Mouse (Mus musculus) MEL (cell line): ENCODE measurements around the gene St7. TPM values are rescaled to one million over a fixed set of nuclear protein-coding genes. Genes with fewer than 3 reads are reported as not detected.

Experiments used
- DNase-seq: peaks from one replicate; pipeline ENCODE4 v3.0.0; 2011; ENCODE audit warnings: low read depth, low spot score
- H3K27ac ChIP-seq: 2 replicates; pipeline ENCODE4 v1.5.1; 2012; ENCODE audit warnings: low read depth, mild to moderate bottlenecking, control low read depth, low read length, moderate library complexity; ENCODE audit not compliant: control insufficient read depth
- H3K27me3 ChIP-seq, 2 experiments: fragments of 150-350 bp in 1 of 2; sonication (generic) in 1 of 2; 2 replicates each; pipeline ENCODE4 v1.6.1; 2012; ENCODE audit warnings: low read length in 2 of 2, mild to moderate bottlenecking in 2 of 2, improper control_type of control experiment in 1 of 2, moderate library complexity in 1 of 2; ENCODE audit not compliant: insufficient read depth in 2 of 2, control insufficient read depth in 1 of 2
- H3K36me3 ChIP-seq, 2 experiments: 2 replicates each; pipeline ENCODE4 v1.6.1; 2012 to 2014; ENCODE audit warnings: low read length in 2 of 2, improper control_type of control experiment in 1 of 2, inconsistent platforms in 1 of 2, mild to moderate bottlenecking in 1 of 2; ENCODE audit not compliant: insufficient read depth in 2 of 2, control insufficient read depth in 1 of 2
- H3K4me1 ChIP-seq, 2 experiments: fragments of 150-350 bp in 1 of 2; sonication (generic) in 1 of 2; 2 replicates each; pipeline ENCODE4 v1.6.1; 2012; ENCODE audit warnings: low read length in 2 of 2, improper control_type of control experiment in 1 of 2, mild to moderate bottlenecking in 1 of 2; ENCODE audit not compliant: insufficient read depth in 2 of 2, control insufficient read depth in 1 of 2
- H3K4me3 ChIP-seq, 2 experiments: fragments of 150-350 bp in 1 of 2; sonication (generic) in 1 of 2; 2 replicates each; pipeline ENCODE4 v1.5.1; 2012; ENCODE audit warnings: low read depth in 2 of 2, low read length in 2 of 2, mild to moderate bottlenecking in 2 of 2, moderate library complexity in 2 of 2, control low read depth in 1 of 2, improper control_type of control experiment in 1 of 2; ENCODE audit not compliant: control insufficient read depth in 1 of 2, insufficient read depth in 1 of 2
- H3K79me2 ChIP-seq: 2 replicates; pipeline ENCODE4 v1.6.1; 2012; ENCODE audit warnings: mild to moderate bottlenecking, low read length, moderate library complexity; ENCODE audit not compliant: control insufficient read depth, poor library complexity, insufficient read depth
- H3K9ac ChIP-seq: 2 replicates; pipeline ENCODE4 v1.6.1; 2012; ENCODE audit warnings: low read depth, mild to moderate bottlenecking, control low read depth, low read length, moderate library complexity; ENCODE audit not compliant: control insufficient read depth, poor library complexity, severe bottlenecking
- H3K9me3 ChIP-seq: fragments of 150-350 bp; sonication (generic); replicated peaks from 2 replicates; pipeline ENCODE4 v1.6.1; 2012; ENCODE audit warnings: mild to moderate bottlenecking, low read length, improper control_type of control experiment, moderate library complexity; ENCODE audit not compliant: insufficient read depth
- E2F4 ChIP-seq: IDR thresholded peaks from 2 replicates; pipeline ENCODE4 v1.6.1; 2011; ENCODE audit warnings: low read depth, low read length, improper control_type of control experiment, borderline replicate concordance
- ELF1 ChIP-seq: IDR thresholded peaks from 2 replicates; pipeline ENCODE4 v1.6.1; 2014; ENCODE audit warnings: low read depth, mild to moderate bottlenecking, inconsistent platforms, low read length, improper control_type of control experiment, moderate library complexity
- EP300 ChIP-seq, 2 experiments: IDR thresholded peaks; 2 replicates each; pipeline ENCODE4 v1.6.1; 2011; ENCODE audit warnings: improper control_type of control experiment in 2 of 2, low read length in 2 of 2, low read depth in 1 of 2, mild to moderate bottlenecking in 1 of 2
- GATA1 ChIP-seq: IDR thresholded peaks from 2 replicates; pipeline ENCODE4 v1.6.1; 2011; ENCODE audit warnings: low read depth, low read length, improper control_type of control experiment
- HCFC1 ChIP-seq: IDR thresholded peaks from 2 replicates; pipeline ENCODE4 v1.6.1; 2012; ENCODE audit warnings: low read depth, mild to moderate bottlenecking, inconsistent platforms, low read length, improper control_type of control experiment, moderate library complexity
- MYB ChIP-seq: IDR thresholded peaks from 2 replicates; pipeline ENCODE4 v1.6.1; 2011; ENCODE audit warnings: mild to moderate bottlenecking, low read depth, low read length, improper control_type of control experiment
- MYC ChIP-seq: IDR thresholded peaks from 2 replicates; pipeline ENCODE4 v1.6.1; 2011; ENCODE audit warnings: low read depth, mild to moderate bottlenecking, low read length, improper control_type of control experiment, moderate library complexity
- NRF1 ChIP-seq: IDR thresholded peaks from 2 replicates; pipeline ENCODE4 v1.6.1; 2014; ENCODE audit warnings: low read depth, mild to moderate bottlenecking, inconsistent platforms, low read length, improper control_type of control experiment, moderate library complexity; ENCODE audit not compliant: poor library complexity, insufficient read depth, severe bottlenecking
- POLR2A ChIP-seq, 2 experiments: IDR thresholded peaks; 2 replicates each; pipeline ENCODE4 v1.6.1; 2011 to 2012; ENCODE audit warnings: low read length in 2 of 2, mild to moderate bottlenecking in 2 of 2, control low read depth in 1 of 2, improper control_type of control experiment in 1 of 2, low read depth in 1 of 2, moderate library complexity in 1 of 2; ENCODE audit not compliant: control insufficient read depth in 1 of 2, insufficient read depth in 1 of 2, poor library complexity in 1 of 2
- POLR2AphosphoS2 ChIP-seq: IDR thresholded peaks from 2 replicates; pipeline ENCODE4 v1.6.1; 2011; ENCODE audit warnings: low read length, improper control_type of control experiment
- POLR2AphosphoS5 ChIP-seq: IDR thresholded peaks from 2 replicates; pipeline ENCODE4 v1.6.1; 2012; ENCODE audit warnings: low read depth, borderline replicate concordance, mild to moderate bottlenecking, inconsistent platforms, low read length, moderate library complexity, mixed read lengths
- RAD21 ChIP-seq: IDR thresholded peaks from 2 replicates; pipeline ENCODE4 v1.6.1; 2011; ENCODE audit warnings: mild to moderate bottlenecking, low read depth, low read length, improper control_type of control experiment
- RCOR1 ChIP-seq: IDR thresholded peaks from 2 replicates; pipeline ENCODE4 v1.6.1; 2012; ENCODE audit warnings: low read depth, mild to moderate bottlenecking, inconsistent platforms, low read length, improper control_type of control experiment
- TAL1 ChIP-seq: IDR thresholded peaks from 2 replicates; pipeline ENCODE4 v1.6.1; 2012; ENCODE audit warnings: mild to moderate bottlenecking, inconsistent platforms, low read length, moderate library complexity, mixed read lengths
- TBP ChIP-seq: IDR thresholded peaks from 2 replicates; pipeline ENCODE4 v1.8.0; 2011; ENCODE audit warnings: low read depth, low read length, improper control_type of control experiment
- TCF12 ChIP-seq: IDR thresholded peaks from 2 replicates; pipeline ENCODE4 v1.6.1; 2014; ENCODE audit warnings: low read depth, mild to moderate bottlenecking, inconsistent platforms, low read length, improper control_type of control experiment, moderate library complexity
- ZKSCAN1 ChIP-seq: IDR thresholded peaks from 2 replicates; pipeline ENCODE4 v1.6.1; 2012; ENCODE audit warnings: low read depth, mild to moderate bottlenecking, inconsistent platforms, low read length, improper control_type of control experiment, moderate library complexity
- polyA plus RNA-seq, 2 experiments: library from polyadenylated mRNA; stranded (reverse) in 1 of 2; unstranded in 1 of 2; fragments of >175 nt in 1 of 2; fragments of >200 nt in 1 of 2; gene quantifications; 2 replicates each; pipeline versions ENCODE4 v1.2.1 to v1.2.4; 2012; ENCODE audit warnings: low replicate concordance in 2 of 2, low read depth in 1 of 2; ENCODE audit not compliant: insufficient read length in 2 of 2, insufficient read depth in 1 of 2, missing spikeins in 1 of 2
- total RNA-seq: library from RNA; depleted of rRNA; stranded (reverse); fragments of 300-350 nt; gene quantifications from 2 replicates; pipeline ENCODE4 v1.2.3, GENCODE M21; 2012; rRNA removed

Gene St7
- total RNA-seq (34.4 and 38.9 TPM in 2 replicates), polyA plus RNA-seq (10 to 100 TPM in 1 of 2 experiments, not detected in 1; 48.5 TPM)

- H3K4me3 ChIP-seq: peak within 1 kb of the TSS; percentile 62 to 81
- H3K36me3 ChIP-seq: peaks cover 0 to 18% of the 10 kb centered on the region in 2 experiments; a peak in 2 of 4 replicates
- peak within 1 kb of the TSS; percentile 86 for H3K9ac ChIP-seq
- H3K79me2 ChIP-seq: peaks cover 32% of the 10 kb centered on the region
- peak within 1 kb of the TSS; percentile 76 for H3K27ac ChIP-seq
- H3K4me1 ChIP-seq: peaks cover 4 to 13% of the 10 kb centered on the region in 2 experiments; a peak in 2 of 4 replicates
- H3K27me3 ChIP-seq: no peaks in the 10 kb centered on the region
- DNase-seq: no peak
- no peaks in the 10 kb centered on the region for H3K9me3 ChIP-seq
- TF ChIP-seq EP300 (IDR thresholded peaks at IDR 0.05; ENCODE audit: low read depth in 1 of 2, low read length in 2 of 2) (no peak), MYC (no peak), ZKSCAN1 (no peak), E2F4 (no peak), POLR2AphosphoS2 (no peak), RAD21 (no peak), NRF1 (no peak), POLR2A (IDR thresholded peaks at IDR 0.05; ENCODE audit: control insufficient read depth in 1 of 2, insufficient read depth in 1 of 2, low read depth in 1 of 2, low read length in 2 of 2, poor library complexity in 1 of 2) (no peak), HCFC1 (no peak), POLR2AphosphoS5 (no peak)
These were observed at the start of gene St7 for GRCm38 (mm10) chr6:17692647-17693046. TSS of gene St7 (plus strand) at chr6:17692933.

- TF ChIP-seq EP300 (IDR thresholded peaks at IDR 0.05; ENCODE audit: low read depth in 1 of 2, low read length in 2 of 2) (peak; percentile 41 to 57; a peak in 2 of 4 replicates), TCF12 (peak; percentile 49), TBP (no peak), GATA1 (0 out of 2 replicates have a peak, but pooled peaks have one; percentile 24), ELF1 (0 out of 2 replicates have a peak, but pooled peaks have one; percentile 12), TAL1 (peak; percentile 21; the same call in 1 of the 2 replicates), RCOR1 (peak; percentile 74), MYB (no peak)
- Histone ChIP-seq H3K4me3 (no peak overlapping the region), H3K4me1 (peaks cover 19% of the 10 kb centered on the region in 2 experiments)
These were observed 46.6 kb upstream of the St7 start for GRCm38 (mm10) chr6:17646107-17646506.

More at GRCm38 (mm10) chr6:17646107-17646506, 46.6 kb upstream of the St7 start:
- peaks cover 45% of the 10 kb centered on the region for H3K79me2 ChIP-seq
- no peaks in the 10 kb centered on the region for H3K27me3 ChIP-seq
- no peak overlapping the region for H3K9ac ChIP-seq
- H3K27ac ChIP-seq: no peak overlapping the region
- no peaks in the 10 kb centered on the region for H3K9me3 ChIP-seq
- DNase-seq: peak; percentile 37
- H3K36me3 ChIP-seq: peaks cover 19 to 49% of the 10 kb centered on the region in 2 experiments
